Mouse (Mus musculus) erythroblast, adult 5-6 weeks (primary cell): ENCODE results near the gene Ttbk1. TPM values are rescaled to one million over a fixed set of nuclear protein-coding genes. Genes with fewer than 3 reads are reported as not detected.
"Not testable (repeated sequence)": the region's sequence is repeated elsewhere in the genome, so short reads cannot be mapped to it uniquely, and the experiment has no call there.

Source experiments
- ATAC-seq: replicated peaks from 2 replicates; pipeline ENCODE4 v1.8.0; 2016; ENCODE audit warnings: moderate number of reproducible peaks, mild to moderate bottlenecking, moderate TSS enrichment, inconsistent platforms; ENCODE audit not compliant: poor library complexity, low FRiP score, severe bottlenecking
- total RNA-seq, 2 experiments: library from RNA; stranded (forward) in 1 of 2; stranded (reverse) in 1 of 2; fragments of 150-400 nt in 1 of 2; fragments of 200-764, 138-1000 nt in 1 of 2; gene quantifications; 2 replicates each; pipeline versions ENCODE4 v1.2.3 to v1.2.4; 2015 to 2017; ENCODE audit warnings: low replicate concordance in 2 of 2

Ttbk1 gene
- total RNA-seq (2015; ENCODE audit: low replicate concordance) (not detected in 2 replicates), total RNA-seq (2017; ENCODE audit: low replicate concordance) (not detected in 2 replicates)

DNA sequence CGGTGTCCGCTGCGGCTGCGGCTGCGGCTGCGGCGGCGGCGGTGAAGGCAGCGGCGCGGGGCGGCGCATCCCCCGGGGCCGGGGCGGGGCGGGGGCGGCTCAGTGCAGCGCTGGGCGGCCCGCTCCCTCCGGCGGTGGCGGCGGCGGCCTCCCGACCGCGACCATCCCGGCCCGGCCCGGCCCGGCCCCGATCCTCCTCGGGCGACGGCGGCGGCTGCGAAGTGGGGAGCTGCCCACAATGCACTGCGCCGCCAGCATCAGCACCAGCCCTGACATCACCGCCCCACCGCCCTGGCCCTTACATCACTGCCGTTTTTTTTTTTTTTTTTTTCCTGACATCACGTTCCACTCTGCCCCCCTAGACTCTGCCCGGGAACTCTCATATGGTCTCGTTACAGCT is at the start of gene Ttbk1:
Ttbk1 (minus strand) TSS at position 245 of the 400 bp plus-strand sequence.
- no peak for ATAC-seq

DNA sequence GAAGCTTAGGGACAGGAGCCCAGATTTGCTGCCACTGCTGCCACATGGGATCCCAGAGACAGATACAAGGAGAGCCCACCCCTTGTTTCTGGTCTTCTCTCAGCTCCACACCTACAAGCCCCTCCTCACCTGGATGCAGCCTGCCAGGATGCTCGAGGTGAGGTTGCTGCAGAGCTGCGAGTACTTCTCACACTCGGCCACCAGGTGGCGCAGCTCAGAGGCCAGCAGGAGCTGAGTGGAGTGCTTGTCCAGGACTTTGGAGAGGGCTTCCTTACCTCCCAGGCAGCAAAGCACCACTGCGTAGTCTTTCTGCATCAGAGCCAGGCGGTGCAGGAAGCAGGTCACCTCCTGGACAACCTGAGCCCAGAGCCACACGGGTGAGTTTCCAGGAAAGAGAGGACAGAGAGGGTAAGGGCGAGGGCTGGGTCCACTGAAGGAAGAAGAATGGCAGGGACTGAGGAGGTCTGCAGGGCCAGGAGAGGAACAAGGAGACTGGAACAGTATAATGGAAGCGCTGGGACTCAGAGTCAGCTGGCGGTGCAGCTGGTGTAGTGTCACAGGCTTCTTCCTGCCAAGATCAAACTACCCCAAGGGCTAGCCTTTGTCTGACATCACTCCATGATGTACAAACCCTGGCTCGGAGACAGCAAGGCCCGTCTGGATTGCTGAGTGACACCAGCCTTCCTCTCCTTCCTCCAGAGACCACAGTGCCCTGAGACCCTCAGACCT is 38.3 kb upstream of the Ttbk1 start:
- peak; percentile 88 for ATAC-seq

DNA sequence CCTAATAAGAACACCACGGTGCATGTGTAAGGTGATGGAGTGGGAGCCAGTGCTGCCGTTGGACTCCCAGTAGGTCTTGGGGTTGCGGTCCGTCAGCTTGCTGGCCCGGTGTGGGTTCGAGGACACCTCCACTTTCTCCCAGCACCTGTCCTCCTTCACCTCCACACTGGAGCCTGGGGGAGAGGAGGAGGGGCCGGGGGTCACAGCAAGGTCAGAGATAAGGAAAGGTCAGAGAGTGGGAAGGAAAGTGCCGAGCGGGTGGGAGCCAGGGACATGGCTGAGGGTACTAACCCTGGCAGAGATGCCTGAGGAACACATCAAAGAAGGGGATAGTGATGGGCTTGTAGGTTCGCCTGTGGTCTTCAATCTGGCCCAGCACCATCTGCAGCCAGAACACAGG is 37.6 kb upstream of the Ttbk1 start:
- no peak for ATAC-seq

DNA sequence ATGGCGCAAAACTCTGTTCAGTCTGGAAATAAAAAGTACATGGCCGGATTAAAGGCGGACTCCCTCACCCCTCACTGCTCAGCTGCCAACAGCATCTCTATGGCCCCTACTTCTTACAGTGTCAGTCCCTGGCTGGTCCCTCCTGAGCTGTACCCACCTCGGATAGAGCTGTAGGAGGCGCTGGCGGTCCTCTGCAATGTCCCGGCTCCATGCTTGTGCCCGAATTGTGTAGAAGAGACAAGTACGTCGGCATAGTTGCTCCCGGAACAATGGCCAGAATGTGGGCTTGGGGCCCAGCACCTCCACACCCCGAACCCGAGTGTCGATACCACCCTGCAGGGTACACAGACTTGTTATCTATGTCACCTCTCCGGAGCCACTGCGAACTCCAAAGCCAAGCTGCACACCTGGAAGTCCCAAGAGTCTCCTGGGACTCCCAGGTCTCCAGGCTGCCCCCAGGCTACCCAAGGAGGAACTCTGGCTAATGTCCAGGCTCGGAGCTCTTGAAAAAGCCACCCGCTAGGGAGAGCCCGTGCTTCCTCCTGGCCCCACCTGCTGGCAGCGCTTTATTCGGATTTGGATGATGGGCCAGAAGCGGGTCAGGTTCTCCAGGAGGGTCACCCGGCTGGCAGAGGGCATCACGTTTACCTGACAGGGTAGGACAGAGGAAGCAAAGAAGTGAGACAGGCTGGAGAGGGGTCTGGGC is 34.6 kb upstream of the Ttbk1 start:
- ATAC-seq, result no peak

DNA sequence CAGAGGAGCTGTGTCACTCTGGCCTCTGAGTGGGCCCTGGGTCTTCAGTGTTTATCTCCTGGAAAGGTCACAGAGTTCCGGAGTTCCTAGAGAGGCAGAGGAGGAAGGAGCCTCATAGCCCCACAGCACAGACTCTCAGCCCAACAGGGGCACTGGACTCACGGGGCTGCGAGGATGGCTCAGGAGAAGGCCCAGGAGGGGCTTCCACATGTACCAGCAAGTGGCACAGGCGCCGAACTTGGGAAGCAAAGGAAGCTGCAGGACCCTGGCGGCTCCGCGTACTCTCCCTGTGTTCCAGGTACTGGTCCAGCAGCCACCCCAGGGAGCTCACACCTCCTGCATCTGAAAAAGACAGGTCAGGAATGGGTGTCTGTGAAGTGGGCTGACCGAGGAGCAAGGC is 33.7 kb upstream of the Ttbk1 start:
- no peak for ATAC-seq

DNA sequence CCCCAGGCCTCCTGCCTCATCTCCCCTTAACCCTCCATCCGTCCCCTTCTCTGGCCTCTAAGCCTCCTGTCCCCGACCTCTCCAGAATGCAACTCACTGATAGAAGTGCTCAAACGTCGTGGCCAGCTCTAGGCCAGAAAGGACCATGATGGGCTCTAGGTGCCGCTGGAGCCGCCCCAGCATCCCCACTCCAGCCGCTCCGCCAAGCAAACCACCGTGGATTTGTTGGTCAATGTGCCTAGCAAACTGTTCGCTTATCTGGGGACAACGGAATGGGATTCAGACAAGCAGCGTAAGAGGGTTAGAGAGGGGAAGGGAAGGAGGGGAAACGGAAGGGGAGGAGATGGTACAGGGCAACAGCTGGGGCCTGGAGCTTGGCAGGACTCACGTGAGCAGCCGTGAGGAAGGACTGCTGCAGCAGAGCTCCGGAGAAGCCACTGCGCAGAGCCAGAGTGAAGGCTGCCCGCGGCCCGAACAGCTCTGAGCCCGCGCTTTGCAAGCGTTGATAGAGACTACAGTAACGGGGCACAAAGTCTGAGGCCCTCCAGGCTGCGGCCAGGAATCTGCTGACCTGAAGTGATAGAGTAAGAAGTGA is 33.0 kb upstream of the Ttbk1 start:
- ATAC-seq, result no peak

DNA sequence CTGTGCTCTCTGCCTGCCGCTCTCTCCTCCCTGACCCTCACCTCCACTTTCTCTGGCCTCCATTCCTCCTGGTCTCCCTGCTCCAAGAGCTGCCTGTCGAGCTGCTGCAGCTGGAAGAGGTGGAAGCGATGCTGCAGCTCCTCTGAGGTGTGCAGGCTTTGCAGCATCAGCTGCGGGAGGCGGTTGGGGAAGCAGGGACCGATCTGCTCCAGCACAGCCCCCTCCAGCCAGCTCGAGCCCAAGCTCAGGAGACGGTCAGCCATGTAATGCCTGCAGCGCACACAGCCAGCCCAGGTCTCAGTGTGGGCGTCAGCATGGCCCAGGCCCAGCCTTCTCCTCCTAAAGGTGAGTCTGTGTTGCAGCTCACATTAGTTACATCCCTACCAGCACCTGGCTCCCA is 32.5 kb upstream of the Ttbk1 start:
- no peak for ATAC-seq

DNA sequence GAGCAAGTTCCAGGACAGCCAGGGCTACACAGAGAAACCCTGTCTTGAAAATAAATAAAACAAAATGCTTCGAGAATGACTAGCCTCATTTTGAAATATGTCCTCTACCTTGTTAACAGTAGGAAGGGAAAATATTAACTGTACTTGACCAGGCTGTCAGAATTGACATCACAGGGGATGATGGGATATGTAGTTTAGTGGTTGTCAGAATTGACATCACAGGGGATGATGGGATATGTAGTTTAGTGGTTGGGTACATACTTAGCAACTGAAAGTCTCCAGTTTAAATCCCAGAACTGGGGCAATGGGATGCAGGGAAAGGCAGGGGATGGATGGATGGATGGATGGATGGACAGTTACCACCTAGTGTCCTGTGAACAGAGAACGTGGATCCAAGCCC is 25.9 kb upstream of the Ttbk1 start:
- ATAC-seq, result no peak

DNA sequence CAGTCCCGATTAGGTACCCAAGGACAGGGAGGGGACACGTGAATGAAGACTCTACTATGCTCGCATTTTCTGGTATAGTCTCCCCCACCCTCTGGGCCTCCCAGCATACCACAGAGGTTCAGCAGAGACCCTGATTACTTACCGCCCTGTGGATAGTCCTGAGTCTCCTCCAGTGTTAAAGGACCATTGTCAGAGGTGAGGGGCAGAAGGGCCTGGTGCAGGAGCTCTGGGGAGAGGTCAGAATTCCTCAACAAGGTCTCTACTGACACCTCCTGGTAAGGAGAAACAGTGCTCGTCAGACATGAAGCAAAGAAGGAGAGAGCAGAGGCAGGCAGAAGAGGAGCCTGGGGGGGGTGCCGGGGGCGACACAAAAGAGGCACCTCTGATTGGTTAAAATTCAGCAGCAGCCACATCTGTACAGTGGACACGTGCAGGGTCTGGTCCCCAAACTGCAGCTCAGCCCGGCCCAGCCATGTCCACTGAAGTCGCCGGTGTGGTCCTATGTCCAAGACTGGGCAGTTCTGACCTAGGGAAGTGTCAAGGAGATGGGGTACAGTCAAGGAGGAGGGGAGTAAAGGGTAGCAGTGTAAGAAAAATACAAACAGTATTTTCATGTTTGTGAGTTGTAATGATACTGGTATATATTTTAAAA is 23.7 kb upstream of the Ttbk1 start:
- ATAC-seq, result no peak

DNA sequence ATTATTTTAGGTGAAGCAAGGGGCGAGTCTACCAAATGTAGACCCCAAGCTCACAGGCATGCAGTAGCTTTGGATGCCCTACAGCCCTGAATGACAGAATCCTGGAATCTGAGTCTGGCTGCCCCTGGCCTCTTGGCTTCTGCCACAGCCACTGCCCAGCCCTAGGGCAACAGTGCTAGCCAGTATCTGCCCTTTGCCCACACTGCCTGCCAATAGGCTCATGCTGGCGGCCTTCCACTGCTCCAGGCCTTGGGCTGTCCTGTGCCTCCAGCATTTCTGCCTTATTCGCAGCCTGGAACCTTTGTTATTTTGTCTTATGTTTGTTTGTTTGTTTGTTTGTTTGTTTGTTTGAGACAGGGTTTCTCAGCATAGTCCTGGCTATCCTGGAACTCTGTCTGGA is 18.1 kb upstream of the Ttbk1 start:
- no peak for ATAC-seq

DNA sequence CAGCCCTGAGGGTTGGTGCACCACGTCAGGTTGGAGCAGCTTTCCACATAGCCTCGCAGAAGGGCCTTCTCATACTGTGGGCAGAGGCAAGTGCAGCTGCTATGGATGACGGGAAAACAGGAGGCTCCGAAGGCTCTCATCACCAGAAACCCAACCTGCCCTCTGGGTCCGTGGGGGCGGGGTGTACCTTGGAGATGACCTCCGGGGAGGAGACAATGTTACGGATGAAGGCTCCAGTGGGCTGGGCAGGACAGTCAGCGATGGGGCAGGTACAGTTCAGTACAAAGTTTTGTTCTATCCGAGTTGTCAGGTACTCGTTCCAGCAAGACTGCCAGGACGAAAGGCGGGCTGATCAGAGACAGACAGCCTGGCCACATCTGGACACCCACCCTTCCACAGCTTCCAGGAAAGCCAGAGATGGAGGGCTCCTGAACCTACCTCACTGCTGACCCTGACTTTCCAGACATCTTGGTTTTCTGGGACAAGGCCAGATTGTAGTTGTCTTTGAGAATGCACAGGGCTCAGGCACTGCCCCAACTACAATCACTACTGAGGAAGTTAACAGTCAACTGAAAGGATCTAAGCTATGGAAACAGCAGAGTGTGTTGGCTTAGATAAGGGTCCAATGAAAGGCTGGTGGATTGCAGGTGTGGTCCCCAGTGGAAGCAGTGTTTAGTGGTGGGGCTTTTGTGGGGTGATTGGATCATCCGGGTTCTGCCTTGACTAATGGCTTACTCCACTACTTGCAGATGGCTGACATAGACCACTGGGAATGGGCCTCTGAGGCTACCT is 16.6 kb upstream of the Ttbk1 start:
- no peak for ATAC-seq

DNA sequence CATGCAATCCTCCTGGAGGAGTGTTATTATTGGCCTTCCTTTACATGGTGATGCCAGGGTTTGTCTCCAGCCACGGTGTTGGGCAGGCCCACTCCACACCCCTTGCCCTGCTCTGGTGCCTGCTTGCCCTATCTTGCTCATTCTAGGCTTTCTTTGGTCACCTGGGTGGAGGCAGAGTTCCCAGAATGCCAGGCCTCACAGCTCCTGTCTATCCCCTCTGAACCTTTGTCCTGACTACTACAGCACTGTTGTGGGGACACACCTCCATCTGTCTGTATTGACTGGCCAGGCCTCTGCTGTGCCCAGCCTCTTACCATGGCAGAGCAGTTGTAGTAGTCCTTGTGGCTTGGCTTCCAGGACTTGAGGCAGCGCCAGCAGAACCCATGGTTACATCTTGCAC is 15.3 kb upstream of the Ttbk1 start:
- no peak for ATAC-seq

DNA sequence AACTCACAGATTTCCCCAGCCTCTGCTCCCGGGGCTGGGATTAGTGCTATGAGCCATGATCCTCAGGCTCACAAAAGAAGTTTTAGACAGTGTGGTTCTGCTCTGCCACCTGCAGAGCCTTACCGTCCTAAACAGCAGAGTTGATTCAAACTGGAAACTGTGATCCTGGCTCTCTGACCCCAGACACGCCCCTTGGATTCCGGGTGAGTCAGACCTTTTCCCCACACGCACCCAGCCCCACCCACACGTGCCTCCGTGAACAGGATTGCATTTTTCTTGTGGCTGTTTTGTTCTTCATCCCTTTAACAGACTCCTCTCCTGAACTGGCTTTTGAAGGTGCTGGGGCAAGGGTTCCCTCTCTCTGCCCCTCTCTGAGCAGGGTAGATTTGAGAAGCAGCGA is 10.5 kb upstream of the Ttbk1 start:
- no peak for ATAC-seq

DNA sequence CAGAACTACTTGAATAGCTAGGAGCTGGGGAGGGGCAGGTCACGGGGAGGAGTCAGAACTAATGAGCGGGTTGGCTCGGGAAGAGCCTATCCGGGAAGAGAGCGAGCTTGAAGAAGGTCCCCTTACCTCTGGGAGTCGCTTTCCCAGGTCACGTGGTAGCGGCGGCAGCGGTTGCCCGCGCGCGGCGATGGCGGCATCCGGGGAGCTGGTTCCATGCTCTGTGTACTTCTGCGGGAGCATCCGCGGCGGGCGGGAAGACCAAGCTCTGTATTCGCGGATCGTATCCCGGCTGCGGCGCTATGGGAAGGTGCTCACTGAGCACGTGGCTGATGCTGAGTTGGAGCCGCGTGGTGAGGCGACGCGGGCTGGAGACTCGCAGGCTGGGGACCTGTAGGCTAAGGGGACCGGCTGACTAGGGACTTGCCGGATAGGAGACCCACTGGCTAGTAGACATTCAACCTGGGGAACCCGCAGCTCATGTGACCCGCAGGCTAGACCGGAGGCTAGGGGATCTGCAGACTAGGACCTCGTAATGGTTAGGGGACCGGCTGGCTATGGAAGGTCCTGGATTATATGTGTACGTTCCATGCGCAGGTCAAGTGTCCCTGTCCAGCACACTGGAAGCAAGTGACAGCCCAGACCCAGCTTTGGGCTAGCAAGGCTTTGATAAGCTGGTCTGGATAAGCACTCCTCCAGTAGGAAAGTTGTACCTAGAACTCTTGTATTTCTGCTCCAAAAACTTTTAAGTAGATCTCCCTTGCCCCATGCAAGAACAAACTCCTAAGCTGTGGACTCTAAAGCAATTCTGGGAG is 9.4 kb upstream of the Ttbk1 start, which contains the start of gene Dnph1:
Dnph1 (plus strand) TSS at position 89 of the 812 bp plus-strand sequence.
- peak; percentile 90 for ATAC-seq

DNA sequence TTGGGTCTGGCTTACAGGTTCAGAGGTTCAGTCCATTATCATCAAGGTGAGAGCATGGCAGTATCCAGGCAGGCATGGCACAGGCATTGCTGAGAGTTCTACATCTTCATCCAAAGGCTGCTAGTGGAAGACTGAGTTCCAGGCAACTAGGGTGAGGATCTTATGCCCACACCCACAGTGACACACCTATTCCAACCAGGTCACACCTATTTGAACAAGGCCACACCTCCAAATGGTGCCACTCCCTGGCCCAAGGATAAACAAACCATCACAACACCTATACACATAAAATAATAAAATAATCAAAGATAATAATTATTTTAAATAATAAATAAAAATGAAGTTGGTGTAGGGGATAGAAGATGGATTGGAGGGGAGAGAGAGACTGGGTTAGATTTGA is 8.6 kb upstream of the Ttbk1 start:
- not testable (repeated sequence) for ATAC-seq

DNA sequence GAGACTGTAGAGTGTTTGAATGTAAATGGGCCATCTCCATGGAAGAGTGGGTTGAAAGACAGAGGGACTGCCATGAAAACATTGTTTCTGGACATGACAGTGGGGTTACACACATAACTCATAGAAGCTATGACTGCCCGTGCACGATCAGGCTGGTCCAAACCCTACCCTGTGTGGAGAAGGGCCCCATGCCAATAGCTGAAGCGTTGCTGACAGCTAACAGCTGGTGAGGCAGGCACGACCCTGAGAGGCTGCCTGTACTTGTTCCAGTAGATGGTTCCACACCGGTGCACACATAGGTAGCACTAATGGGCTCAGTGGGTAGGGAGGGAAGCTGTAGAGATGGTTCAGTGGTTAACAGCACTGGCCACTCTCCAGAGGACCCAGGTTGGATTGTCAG is 8.0 kb upstream of the Ttbk1 start:
- no peak for ATAC-seq

DNA sequence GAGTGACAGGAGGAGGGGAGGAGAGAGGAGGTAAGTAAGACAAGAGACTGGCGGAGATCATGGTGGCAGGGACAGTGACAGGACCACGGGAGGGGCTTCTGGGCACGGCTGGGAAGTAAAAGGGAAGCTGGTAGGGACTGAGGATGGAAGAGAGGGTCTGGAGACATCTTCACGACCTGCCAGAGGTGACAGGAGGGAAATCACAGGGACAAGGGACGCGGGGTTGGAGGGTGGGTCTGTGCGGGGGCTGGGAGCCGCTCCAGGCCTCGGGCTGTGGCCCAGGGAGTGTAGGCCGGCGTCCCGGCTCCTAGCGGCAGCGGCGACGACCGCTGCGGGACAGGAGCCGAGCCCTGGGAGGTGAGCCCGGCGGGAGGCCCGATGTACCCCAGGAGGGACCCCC is 480 bp downstream of the Ttbk1 start:
- no peak for ATAC-seq

DNA sequence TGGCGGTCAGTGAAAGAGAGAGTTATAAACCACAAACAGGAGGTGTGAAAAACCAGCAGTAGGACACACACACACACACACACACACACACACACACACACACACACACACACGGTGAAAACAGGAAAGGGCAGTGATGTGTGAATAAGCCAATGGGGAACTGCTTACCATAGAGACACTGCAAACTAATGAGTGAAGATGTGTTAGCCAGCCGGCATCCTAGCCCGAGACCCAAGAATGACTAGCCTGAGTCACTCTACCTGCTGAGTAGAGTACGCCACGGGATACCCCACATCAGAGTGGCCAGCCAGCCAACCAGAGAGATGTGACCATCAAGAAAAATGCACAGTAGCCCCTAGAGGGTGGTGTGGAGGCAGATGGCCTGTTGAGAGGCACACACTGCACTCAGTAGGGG is 3.0 kb downstream of the Ttbk1 start:
- ATAC-seq, result no peak

DNA sequence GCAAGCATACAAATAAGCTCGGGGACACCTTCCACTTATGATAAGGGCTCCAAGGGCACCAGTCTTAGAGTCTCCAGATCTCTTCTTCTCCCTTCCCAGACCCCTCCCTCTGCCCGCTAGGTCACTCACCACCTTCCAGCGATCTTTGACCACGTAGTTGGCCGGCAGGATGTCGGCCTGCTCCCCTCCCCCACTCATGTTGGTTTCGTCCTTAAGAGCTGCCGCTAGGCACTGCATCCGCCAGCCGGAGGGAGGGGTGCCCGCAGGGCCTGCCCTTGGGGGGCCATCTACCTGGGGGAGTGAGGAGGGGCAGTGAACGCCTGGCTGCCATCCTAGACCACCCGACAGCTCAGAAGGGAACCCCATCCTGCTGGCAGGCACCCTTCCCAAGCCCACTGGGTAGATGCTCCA is 3.4 kb downstream of the Ttbk1 start:
- no peak for ATAC-seq
